Mouse (Mus musculus): Measurements from ENCODE around the gene Snx7. TPM values are rescaled to one million over a fixed set of nuclear protein-coding genes. Genes with fewer than 3 reads are reported as not detected.

Gene Snx7
- polyA plus RNA-seq (2016; fragmentation: Nextera tagmentation; extraction: Ambion mirVana): 12.2 and 15.7 TPM in 2 replicates

DNA sequence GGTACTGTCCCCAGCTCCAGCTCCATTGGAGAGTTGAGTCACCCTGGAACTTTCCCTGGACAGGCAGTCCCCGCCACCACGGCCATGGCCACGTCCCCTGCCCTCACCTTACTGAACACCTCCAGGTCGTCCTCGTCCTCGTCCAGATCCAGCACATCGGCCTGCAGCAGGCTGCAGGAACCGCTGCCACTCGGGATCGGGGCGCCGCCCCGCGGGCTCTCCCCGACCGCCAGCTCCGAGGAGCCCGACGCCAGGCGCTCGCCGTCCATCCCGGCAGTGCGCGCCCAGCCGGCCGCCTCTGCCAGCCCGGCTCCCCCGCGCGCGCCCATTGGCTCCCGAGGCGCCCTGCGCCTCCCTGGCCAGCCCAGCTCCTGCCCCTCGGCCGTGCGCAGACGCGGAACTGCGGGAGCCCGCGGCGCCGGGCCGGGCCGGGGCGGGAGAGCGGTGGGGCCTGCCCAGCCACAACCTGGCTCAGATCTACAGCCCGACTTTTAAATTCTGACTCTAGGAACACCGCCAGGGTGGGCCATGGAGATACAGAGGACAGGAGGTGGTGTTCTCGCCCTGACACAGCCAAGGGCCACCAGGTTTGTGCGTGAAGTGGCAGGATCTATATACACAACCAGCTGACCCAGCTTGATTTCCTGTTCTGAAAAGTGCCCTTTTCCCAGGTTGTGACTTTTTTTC, at the start of gene Snx7:
Gene Snx7, minus strand, starts transcription at position 300 of the 687 bp plus-strand sequence.
- no peaks in the 10 kb centered on the region for H3K27me3 ChIP-seq (replicated peaks)
- ATAC-seq (ENCODE audit: low FRiP score, low read depth): peak; percentile 99
- no peak within 1 kb of the TSS for H3K27ac ChIP-seq
- no peaks in the 10 kb centered on the region for H3K9me3 ChIP-seq
- H3K4me2 ChIP-seq (replicated peaks): peak within 1 kb of the TSS; percentile 75
- peak within 1 kb of the TSS; percentile 69 for H3K9ac ChIP-seq
- WGBS: under 1% methylated on average over 53 of the region's 53 CpGs
- no peaks in the 10 kb centered on the region for H3K36me3 ChIP-seq
- peak within 1 kb of the TSS; percentile 55 for H3K4me3 ChIP-seq
- H3K4me1 ChIP-seq: 0 out of 2 replicates have a peak, but pooled peaks cover 3% of the 10 kb centered on the region

- no peaks in the 10 kb centered on the region for H3K4me1 ChIP-seq
- no peaks in the 10 kb centered on the region for H3K36me3 ChIP-seq
- H3K4me3 ChIP-seq: no peak overlapping the region
- H3K9ac ChIP-seq: no peak overlapping the region
- no peaks in the 10 kb centered on the region for H3K9me3 ChIP-seq
- WGBS: 75% methylated on average over 3 of the region's 3 CpGs
- no peak overlapping the region for H3K27ac ChIP-seq
- H3K4me2 ChIP-seq (replicated peaks): no peak overlapping the region
- H3K27me3 ChIP-seq (replicated peaks): no peaks in the 10 kb centered on the region
- no peak for ATAC-seq (ENCODE audit: low FRiP score, low read depth)
Measured at GRCm38 (mm10) chr3:117915420-117915819, 46.7 kb upstream of the Snx7 start.

GRCm38 (mm10) chr3:117893736-117894135, 25.0 kb upstream of the Snx7 start:
- WGBS: 83% methylated on average over 2 of the region's 2 CpGs
- H3K4me3 ChIP-seq: no peak overlapping the region
- H3K27me3 ChIP-seq (replicated peaks): no peaks in the 10 kb centered on the region
- H3K27ac ChIP-seq: no peak overlapping the region
- no peak overlapping the region for H3K9ac ChIP-seq
- no peaks in the 10 kb centered on the region for H3K9me3 ChIP-seq
- no peaks in the 10 kb centered on the region for H3K36me3 ChIP-seq
- H3K4me1 ChIP-seq: no peaks in the 10 kb centered on the region
- H3K4me2 ChIP-seq (replicated peaks): no peak overlapping the region
- no peak for ATAC-seq (ENCODE audit: low FRiP score, low read depth)

DNA sequence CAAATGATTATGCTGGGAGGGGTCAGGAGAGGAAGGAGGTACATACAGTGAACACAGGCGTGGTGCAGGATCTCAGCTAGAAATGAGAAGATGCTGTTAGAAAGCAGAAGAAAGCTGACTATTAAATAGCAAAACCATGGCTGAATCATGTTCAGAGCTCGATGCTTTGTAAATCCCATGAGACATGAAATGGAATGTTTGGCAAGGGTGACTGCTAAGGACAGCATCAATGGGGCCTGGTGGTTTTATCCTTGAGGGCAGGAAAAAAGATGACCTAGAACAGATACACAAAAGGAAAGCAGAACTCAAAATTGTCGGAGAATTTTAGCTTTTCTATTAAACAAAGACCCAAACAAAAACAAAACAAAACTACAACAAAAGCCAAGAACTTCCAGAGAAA, 6.7 kb upstream of the Snx7 start:
- Histone ChIP-seq H3K27me3 (replicated peaks) (no peaks in the 10 kb centered on the region), H3K4me1 (no peaks in the 10 kb centered on the region), H3K9me3 (no peaks in the 10 kb centered on the region), H3K36me3 (no peaks in the 10 kb centered on the region), H3K4me2 (replicated peaks) (no peak overlapping the region), H3K27ac (no peak overlapping the region), H3K9ac (no peak overlapping the region), H3K4me3 (no peak overlapping the region)
- ATAC-seq (ENCODE audit: low FRiP score, low read depth): no peak
- WGBS: 79% methylated on average over 3 of the region's 3 CpGs

GRCm38 (mm10) chr3:117873209-117873863, 4.6 kb upstream of the Snx7 start:
- WGBS: 66% methylated on average over 5 of the region's 5 CpGs
- Histone ChIP-seq H3K4me1 (0 out of 2 replicates have a peak, but pooled peaks cover 2% of the 10 kb centered on the region), H3K36me3 (no peaks in the 10 kb centered on the region), H3K9ac (no peak overlapping the region), H3K27me3 (replicated peaks) (no peaks in the 10 kb centered on the region), H3K4me2 (replicated peaks) (no peak overlapping the region), H3K27ac (no peak overlapping the region), H3K4me3 (no peak overlapping the region), H3K9me3 (no peaks in the 10 kb centered on the region)
- no peak for ATAC-seq (ENCODE audit: low FRiP score, low read depth)

DNA sequence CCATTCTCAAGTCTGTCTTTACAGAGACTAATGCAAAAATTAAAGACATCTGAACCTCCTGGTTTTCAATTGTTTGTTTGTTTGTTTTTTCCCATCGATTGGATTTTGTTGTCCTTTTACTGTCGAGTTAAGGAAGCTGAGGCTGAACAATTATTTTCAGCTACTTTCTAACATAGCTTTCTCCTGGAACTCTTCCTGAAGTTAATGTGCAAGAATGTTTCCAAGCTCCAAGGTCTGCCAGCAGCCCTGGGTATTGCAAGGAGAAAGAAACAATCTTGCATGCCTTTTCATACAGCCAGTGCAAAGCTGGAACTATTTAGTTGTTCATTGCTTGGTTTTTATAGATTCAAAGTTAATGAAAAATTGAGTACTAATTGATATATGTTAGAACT, 584 bp upstream of the Snx7 start:
- Histone ChIP-seq H3K36me3 (no peaks in the 10 kb centered on the region), H3K9me3 (no peaks in the 10 kb centered on the region), H3K9ac (peak overlapping the region; percentile 69), H3K4me2 (replicated peaks) (peak overlapping the region; percentile 75), H3K4me1 (0 out of 2 replicates have a peak, but pooled peaks cover 3% of the 10 kb centered on the region), H3K27ac (no peak overlapping the region), H3K27me3 (replicated peaks) (no peaks in the 10 kb centered on the region), H3K4me3 (peak overlapping the region; percentile 55)
- WGBS: 31% methylated on average over 2 of the region's 2 CpGs
- no peak for ATAC-seq (ENCODE audit: low FRiP score, low read depth)

DNA sequence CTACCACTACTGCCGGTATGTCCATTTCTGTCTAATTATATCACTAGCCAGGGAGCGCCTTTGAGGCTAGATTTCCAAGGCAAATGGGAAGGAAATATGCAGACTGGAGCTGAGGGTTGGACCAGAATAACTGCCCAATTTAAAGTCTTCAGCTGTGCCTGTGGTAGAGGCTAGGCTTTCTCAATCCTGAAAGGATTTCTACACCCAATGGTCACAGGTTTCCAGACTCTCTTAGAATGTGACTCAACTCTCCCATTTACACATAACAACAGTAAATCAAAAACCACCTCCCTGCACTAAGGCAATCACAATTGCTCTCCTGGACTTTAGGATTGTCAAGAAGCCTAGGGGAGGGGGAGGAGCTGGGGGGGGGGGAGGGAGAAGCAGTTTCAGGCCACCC, 645 bp downstream of the Snx7 start:
- Histone ChIP-seq H3K27me3 (replicated peaks) (no peaks in the 10 kb centered on the region), H3K4me2 (replicated peaks) (peak overlapping the region; percentile 75), H3K4me1 (0 out of 2 replicates have a peak, but pooled peaks cover 3% of the 10 kb centered on the region), H3K27ac (no peak overlapping the region), H3K9ac (peak overlapping the region; percentile 69; the same call in 1 of the 2 replicates), H3K9me3 (no peaks in the 10 kb centered on the region), H3K4me3 (peak overlapping the region; percentile 55; the same call in 1 of the 2 replicates), H3K36me3 (no peaks in the 10 kb centered on the region)
- ATAC-seq (ENCODE audit: low FRiP score, low read depth): no peak
- 82% methylated on average over 2 of the region's 2 CpGs for WGBS

DNA sequence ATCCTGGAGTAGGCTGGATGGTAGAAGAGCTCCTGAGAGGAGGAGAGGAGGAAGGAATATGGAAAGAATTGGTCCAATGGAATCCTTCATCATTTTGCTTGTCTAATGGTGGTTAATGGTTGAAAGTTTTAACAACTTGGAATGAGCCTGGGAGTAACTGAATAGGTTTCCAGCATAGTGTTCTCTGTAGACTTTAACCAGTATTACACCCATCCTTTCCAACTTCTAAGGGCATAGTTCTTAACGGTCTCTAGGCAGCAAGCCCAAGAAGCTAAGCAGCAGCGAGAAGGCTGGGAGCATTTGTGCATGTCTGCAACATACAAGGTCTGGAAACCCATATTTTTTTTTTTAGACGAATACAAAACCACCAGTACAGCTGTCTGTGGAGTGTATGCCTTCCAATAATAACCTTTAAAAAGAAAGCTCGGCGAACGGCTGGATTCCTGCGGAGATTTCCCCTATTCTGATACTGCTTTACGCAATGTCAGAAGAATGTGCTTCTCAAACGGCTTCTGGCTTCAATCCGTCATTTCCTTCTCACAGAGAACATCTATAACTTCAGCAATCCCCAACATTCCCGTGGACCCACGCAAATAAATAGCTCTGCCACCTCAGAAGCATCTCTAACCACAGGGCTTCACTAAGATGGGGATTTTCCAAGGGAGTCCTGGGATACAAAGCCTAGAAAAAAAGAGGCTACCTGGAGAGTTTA, 1.9 kb downstream of the Snx7 start:
- H3K27me3 ChIP-seq (replicated peaks): no peaks in the 10 kb centered on the region
- ATAC-seq (ENCODE audit: low FRiP score, low read depth): no peak
- 78% methylated on average over 12 of the region's 12 CpGs for WGBS
- no peak overlapping the region for H3K4me3 ChIP-seq
- no peaks in the 10 kb centered on the region for H3K36me3 ChIP-seq
- H3K27ac ChIP-seq: no peak overlapping the region
- no peak overlapping the region for H3K4me2 ChIP-seq (replicated peaks)
- no peak overlapping the region for H3K9ac ChIP-seq
- H3K4me1 ChIP-seq: 0 out of 2 replicates have a peak, but pooled peaks cover 3% of the 10 kb centered on the region
- H3K9me3 ChIP-seq: no peaks in the 10 kb centered on the region

DNA sequence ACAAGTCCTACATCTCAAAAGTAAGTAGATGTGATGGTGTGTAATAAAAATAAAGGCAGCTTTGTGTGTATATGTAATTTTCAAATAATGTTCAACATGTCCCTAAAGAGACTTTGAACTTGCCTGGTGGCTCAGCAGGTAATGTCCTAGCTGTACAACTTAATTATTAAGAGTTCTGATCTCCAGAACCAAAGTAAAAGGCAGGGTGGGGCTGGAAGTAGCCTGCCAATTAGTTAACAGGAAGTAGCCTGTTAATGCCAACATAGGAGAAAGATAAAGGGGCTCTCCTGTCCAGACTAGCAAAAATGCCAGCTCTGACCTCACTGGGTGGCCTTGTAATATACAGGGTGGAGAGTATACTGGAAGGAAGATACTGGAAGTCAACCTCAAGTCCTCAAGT, 3.1 kb downstream of the Snx7 start:
- no peak overlapping the region for H3K9ac ChIP-seq
- no peak for ATAC-seq (ENCODE audit: low FRiP score, low read depth)

DNA sequence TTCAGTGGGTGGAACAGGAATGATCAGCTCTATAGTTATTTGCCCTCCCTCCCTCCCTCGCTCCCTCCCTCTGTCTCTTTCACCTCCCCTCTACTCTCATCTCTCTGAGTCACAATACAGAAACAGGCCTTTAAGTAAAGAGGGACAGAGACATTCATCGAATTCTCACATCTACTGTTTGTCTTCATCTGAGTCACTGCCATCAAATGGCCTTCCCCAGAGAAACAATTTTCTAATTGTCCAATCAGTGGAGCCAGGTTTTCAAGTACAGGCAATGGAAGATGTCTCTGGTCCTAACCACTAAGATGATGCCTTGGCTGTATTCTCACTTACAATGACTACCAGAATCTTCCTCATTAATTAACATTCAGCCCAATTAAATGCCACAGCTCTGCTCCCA, 5.8 kb downstream of the Snx7 start:
- Histone ChIP-seq H3K9ac (no peak overlapping the region), H3K27me3 (replicated peaks) (no peaks in the 10 kb centered on the region), H3K4me2 (replicated peaks) (no peak overlapping the region), H3K9me3 (no peaks in the 10 kb centered on the region), H3K4me1 (no peaks in the 10 kb centered on the region), H3K36me3 (no peaks in the 10 kb centered on the region), H3K27ac (no peak overlapping the region), H3K4me3 (no peak overlapping the region)
- 77% methylated on average over 2 of the region's 2 CpGs for WGBS
- ATAC-seq (ENCODE audit: low FRiP score, low read depth): no peak

More for the DNA sequence above, 3.1 kb downstream of the Snx7 start:
- no peaks in the 10 kb centered on the region for H3K27me3 ChIP-seq (replicated peaks)
- no peaks in the 10 kb centered on the region for H3K36me3 ChIP-seq
- H3K27ac ChIP-seq: no peak overlapping the region
- H3K4me3 ChIP-seq: no peak overlapping the region
- H3K4me1 ChIP-seq: 0 out of 2 replicates have a peak, but pooled peaks cover 3% of the 10 kb centered on the region
- no peaks in the 10 kb centered on the region for H3K9me3 ChIP-seq
- no peak overlapping the region for H3K4me2 ChIP-seq (replicated peaks)

DNA sequence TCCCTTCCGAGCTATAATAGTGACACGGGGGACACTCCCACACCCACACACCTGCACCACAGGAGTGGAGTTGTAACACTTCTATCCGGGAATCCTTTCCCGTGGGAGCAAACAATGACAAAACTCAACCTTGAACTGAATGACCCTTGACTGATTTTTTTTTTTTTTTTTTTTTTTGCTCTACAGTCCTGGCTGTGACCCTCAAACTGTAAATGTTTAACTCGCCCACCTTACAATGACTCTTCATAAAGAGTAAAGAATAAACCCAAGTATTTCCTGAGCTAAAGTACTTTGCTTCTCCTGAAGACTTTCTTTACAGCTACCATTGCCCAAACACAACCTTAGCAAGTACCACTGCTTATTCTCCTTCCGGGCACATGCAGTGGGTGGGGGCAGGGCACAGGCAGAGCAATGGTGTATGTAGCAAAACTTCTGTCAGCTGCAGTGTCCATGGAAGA, 6.7 kb downstream of the Snx7 start:
- H3K9ac ChIP-seq: no peak overlapping the region
- H3K4me1 ChIP-seq: no peaks in the 10 kb centered on the region
- no peak for ATAC-seq (ENCODE audit: low FRiP score, low read depth)
- no peaks in the 10 kb centered on the region for H3K36me3 ChIP-seq
- no peaks in the 10 kb centered on the region for H3K27me3 ChIP-seq (replicated peaks)
- no peak overlapping the region for H3K4me3 ChIP-seq
- H3K27ac ChIP-seq: no peak overlapping the region
- WGBS: 86% methylated on average over 6 of the region's 6 CpGs
- no peaks in the 10 kb centered on the region for H3K9me3 ChIP-seq
- H3K4me2 ChIP-seq (replicated peaks): no peak overlapping the region

DNA sequence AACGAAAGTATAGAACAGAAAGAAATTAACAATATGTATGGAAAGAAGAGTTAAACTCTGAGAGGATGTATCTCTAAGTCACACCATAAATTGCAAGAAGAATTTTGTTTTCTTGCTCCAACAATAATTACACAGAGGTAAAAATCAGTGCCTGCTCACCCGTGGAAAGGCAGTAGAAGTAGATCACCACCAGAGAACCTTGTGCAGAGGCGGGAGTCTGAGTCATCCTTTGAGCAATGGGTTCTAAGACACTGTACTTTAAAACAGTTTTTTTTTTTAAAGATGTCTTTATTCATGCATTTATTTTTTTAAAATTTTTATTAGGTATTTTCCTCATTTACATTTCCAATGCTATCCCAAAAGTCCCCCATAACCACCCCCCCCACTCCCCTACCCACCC, 9.7 kb downstream of the Snx7 start:
- no peaks in the 10 kb centered on the region for H3K27me3 ChIP-seq (replicated peaks)
- H3K9ac ChIP-seq: no peak overlapping the region
- H3K4me2 ChIP-seq (replicated peaks): no peak overlapping the region
- H3K27ac ChIP-seq: no peak overlapping the region
- no peaks in the 10 kb centered on the region for H3K4me1 ChIP-seq
- ATAC-seq (ENCODE audit: low FRiP score, low read depth): no peak
- no peak overlapping the region for H3K4me3 ChIP-seq
- 92% methylated on average over 3 of the region's 3 CpGs for WGBS
- H3K36me3 ChIP-seq: no peaks in the 10 kb centered on the region
- H3K9me3 ChIP-seq: no peaks in the 10 kb centered on the region
